Mouse (Mus musculus) olfactory bulb, adult 2 months (tissue): ENCODE results near the gene Vmn1r191. TPM values are rescaled to one million over a fixed set of nuclear protein-coding genes. Genes with fewer than 3 reads are reported as not detected.
"Not testable (repeated sequence)": the region's sequence is repeated elsewhere in the genome, so short reads cannot be mapped to it uniquely, and the experiment has no call there.

Experiments used
- H3K27ac ChIP-seq: fragments of 200-500 bp; 2 replicates; pipeline ENCODE4 v1.5.1; 2012; ENCODE audit warnings: low read depth, low read length; ENCODE audit not compliant: insufficient read depth
- H3K4me1 ChIP-seq: fragments of 200-500 bp; 2 replicates; pipeline ENCODE4 v1.6.1; 2012; ENCODE audit warnings: low read length; ENCODE audit not compliant: control insufficient read depth, insufficient read depth
- H3K4me3 ChIP-seq: fragments of 200-500 bp; 2 replicates; pipeline ENCODE4 v1.5.1; 2012; ENCODE audit warnings: mild to moderate bottlenecking, low read depth, low read length, moderate library complexity; ENCODE audit not compliant: insufficient read depth
- CTCF ChIP-seq: fragments of 200-500 bp; IDR thresholded peaks from 2 replicates; pipeline ENCODE4 v1.5.1; 2012; ENCODE audit warnings: low read depth, mild to moderate bottlenecking, low read length, moderate library complexity; ENCODE audit not compliant: insufficient read depth
- POLR2A ChIP-seq: fragments of 200-500 bp; IDR thresholded peaks from 2 replicates; pipeline ENCODE4 v1.6.1; 2012; ENCODE audit warnings: mild to moderate bottlenecking, low read depth, low read length, moderate library complexity; ENCODE audit not compliant: insufficient read depth
- WGBS: fragments of 180-500 bp; shearing (Covaris S2); methylation state at CpG from one replicate; pipeline ENCODE4 v1.1.7; 2018; 5-methylcytosine and 5-hydroxymethylcytosine counted together
- polyA plus RNA-seq: library from polyadenylated mRNA; stranded (reverse); fragments of >200 nt; gene quantifications from 2 replicates; pipeline ENCODE4 v1.2.4, GENCODE M21; 2012; ENCODE audit warnings: low replicate concordance; ENCODE audit not compliant: missing spikeins, insufficient read depth, insufficient read length

The Vmn1r191 gene
- polyA plus RNA-seq: not detected in 2 replicates

DNA sequence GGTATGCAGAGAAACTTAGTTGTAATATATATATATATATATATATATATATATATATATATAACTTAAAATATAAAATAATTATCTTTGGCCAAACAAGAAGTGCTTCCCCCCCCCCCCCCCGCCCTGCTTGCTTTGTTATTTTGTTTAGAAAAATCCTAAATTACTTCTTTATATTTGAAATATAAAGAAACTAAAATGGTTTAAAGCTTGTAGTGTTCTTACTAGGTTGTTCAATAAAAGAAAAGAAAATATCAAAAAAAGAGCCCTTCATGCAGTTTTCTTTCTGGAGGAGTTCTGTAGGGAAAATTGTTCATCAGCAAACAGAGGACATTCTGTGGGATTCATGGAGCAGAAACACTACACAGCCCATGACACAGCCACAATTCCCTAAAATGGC lies at the start of gene Vmn1r191:
Gene Vmn1r191, minus strand, starts transcription at position 101 of the 400 bp plus-strand sequence.
- TF ChIP-seq CTCF (no peak), POLR2A (no peak)
- WGBS: 44% methylated on average over 1 of the region's 1 CpGs
- Histone ChIP-seq H3K4me1 (no peaks in the 10 kb centered on the region), H3K4me3 (no peak within 1 kb of the TSS), H3K27ac (no peak within 1 kb of the TSS)

DNA sequence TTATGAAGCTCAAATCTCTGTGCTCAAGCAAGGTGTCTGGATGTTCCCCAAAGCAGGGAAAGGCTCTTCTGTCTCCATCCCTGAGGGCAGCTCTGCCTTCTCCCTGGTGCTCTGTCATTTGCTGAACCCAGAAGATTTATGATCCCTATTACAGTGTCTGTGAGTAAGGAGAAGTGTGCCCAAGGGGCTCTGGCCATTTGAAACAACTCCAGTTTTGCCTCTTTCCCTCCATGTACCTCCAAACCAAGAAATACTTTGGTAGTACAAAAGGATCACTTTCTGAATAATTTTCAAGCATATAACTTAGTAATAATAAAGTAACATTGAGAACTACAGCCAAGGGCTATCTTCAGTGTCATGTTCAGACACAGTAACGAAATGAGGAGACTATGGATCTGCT lies 39.3 kb upstream of the Vmn1r191 start, which contains the start of gene Vmn1r193:
Gene Vmn1r193, minus strand, starts transcription at position 101 of the 400 bp plus-strand sequence.
- H3K27ac ChIP-seq, H3K4me3 ChIP-seq, H3K4me1 ChIP-seq: not testable (repeated sequence)
- 78% methylated on average over 1 of the region's 1 CpGs for WGBS

DNA sequence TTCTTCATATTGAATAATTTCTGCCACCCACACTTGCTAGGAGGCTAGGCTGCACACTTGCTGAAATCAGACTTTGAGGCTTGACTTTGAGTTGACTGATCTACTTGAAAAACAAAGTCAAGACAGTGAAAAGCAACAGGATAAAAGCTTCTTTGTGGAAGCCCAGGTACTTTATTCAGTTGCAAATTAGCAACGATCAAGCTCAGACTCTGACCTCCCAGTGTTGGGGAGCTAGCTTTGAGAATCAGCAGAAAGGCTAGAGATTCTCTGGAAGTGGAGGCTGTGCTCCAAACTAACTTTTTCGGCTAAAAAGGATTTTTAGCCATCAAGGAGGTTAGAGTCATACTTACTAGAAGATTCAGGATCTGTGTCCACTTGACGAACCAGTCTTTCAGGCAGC lies 9.0 kb upstream of the Vmn1r191 start:
- H3K4me1 ChIP-seq, H3K27ac ChIP-seq, H3K4me3 ChIP-seq: not testable (repeated sequence)
- 70% methylated on average over 3 of the region's 3 CpGs for WGBS

DNA sequence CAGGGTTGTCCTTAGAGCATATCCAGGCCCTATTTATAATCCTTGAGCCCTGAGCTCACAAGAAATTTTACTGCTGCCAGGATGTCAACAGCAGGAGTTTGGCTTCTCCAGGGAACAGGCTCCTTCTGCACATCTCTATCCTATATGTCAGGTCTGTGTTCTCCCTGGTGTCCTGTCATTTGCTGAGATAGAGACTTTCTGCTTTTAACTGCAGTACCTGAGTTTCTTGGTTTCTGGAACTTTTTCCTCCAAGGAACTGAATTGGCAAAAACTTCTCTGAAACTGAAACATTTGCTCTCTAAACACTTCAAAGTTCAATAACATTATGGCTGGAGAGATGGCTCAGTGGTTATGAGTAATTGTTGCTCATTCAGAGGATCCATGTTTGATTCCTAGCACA lies 7.3 kb upstream of the Vmn1r191 start, which contains the start of gene Vmn1r192:
Gene Vmn1r192, minus strand, starts transcription at position 101 of the 400 bp plus-strand sequence.
- Histone ChIP-seq H3K4me3 (no peak within 1 kb of the TSS), H3K27ac (no peak within 1 kb of the TSS), H3K4me1 (no peaks in the 10 kb centered on the region)
- no peak for TF ChIP-seq CTCF
- no peak for TF ChIP-seq POLR2A

DNA sequence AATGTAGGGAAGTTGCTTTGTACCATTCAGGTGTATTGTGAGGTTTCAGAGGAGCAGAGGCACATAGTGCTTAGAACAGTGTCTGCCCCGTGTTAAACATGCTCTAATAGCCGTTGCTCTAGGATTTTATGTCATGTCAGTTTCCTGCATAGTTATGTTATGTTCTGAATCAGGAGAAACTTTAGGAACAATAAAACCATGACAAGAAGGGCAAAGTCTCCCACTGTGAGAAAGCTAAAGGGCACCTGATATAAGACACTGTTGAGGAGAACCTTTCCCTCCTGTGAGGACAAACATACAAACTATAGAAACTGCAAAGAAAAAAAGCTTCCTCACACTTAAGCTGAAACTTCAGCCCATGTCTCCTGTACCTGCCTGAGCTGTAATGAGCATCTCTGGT lies 6.6 kb upstream of the Vmn1r191 start:
- Histone ChIP-seq H3K4me3 (no peak overlapping the region), H3K4me1 (no peaks in the 10 kb centered on the region), H3K27ac (no peak overlapping the region)
- TF ChIP-seq CTCF (no peak), POLR2A (no peak)
- WGBS: 77% methylated on average over 2 of the region's 2 CpGs

DNA sequence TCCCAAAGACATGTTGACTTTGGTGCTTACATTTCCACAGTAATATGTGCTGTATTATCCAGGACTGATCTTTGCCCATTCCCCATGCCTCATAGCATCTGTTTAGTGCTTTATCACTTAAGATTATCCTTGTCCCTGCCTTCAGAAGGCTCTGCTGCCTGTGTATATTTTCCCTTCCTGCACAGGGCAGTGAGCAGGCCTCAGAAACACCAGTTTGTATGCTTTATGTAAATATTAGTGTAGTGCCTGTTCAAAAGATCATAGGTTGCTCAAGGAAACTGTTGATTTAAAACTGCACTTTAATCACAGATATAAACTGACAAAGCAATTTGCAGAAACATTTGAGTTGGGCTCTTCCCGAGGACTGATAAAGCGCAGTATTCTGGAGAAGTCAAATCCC lies 5.5 kb upstream of the Vmn1r191 start:
- no peak for TF ChIP-seq POLR2A
- no peak for TF ChIP-seq CTCF
- Histone ChIP-seq H3K4me1 (no peaks in the 10 kb centered on the region), H3K27ac (no peak overlapping the region), H3K4me3 (no peak overlapping the region)
- 89% methylated on average over 2 of the region's 2 CpGs for WGBS

DNA sequence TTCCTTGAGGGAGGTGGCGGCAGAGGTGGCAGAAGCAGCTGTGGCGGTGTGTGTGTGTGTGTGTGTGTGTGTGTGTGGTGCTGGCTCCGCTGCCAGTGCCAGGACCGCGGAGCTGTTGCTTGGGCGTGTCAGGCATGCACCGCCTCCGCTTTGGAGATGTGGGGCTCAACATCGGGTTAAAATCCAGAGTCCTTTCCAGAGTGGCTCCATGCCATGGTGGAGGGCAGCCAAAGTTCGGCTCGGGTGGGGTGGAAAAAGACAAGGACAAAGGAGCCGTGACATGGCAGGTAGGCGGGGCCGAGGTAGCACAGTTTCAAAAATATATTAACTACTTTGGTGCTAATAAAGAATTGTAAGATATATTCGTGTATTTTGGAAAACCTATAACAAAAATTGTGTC lies 15.4 kb downstream of the Vmn1r191 start:
- H3K4me3 ChIP-seq: no peak overlapping the region
- WGBS: 87% methylated on average over 15 of the region's 15 CpGs
- TF ChIP-seq POLR2A (no peak), CTCF (no peak)
- no peak overlapping the region for H3K27ac ChIP-seq
- no peaks in the 10 kb centered on the region for H3K4me1 ChIP-seq

DNA sequence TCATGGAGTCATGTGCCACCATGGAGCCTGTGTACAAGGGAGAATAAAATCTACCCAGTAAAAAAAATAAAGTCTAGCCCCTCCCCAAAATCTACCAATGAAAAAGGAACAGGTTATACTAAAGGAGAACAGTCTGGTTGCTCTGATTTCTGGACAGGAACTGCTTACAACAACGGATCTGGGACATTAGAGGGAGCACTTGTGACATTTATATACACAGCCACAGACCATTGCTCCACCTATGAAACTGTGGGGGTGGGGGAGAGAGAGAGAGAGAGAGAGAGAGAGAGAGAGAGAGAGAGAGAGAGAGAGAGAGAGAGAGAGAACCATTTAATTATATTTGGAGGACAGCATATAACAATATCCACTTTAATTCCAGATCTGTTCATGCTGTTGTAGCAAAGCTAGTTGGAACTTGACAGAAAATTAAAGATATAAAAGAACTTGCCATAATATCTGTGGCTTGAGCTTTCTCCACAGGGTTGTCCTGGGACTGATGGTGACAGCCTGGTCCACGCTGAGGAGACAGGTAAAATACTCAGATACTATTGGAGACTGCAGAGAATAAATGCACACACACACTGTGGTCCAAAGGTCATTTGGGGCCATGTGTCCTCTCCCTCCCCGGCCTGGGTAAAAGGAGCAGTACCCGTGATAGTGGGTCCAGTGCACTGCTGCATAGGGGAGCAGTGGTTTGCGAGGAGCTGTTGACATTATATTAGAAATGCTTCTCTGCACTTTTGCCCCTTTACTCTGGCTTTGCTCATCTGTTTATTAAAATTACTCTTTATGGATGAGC lies 47.1 kb downstream of the Vmn1r191 start:
- not testable (repeated sequence) for H3K4me1 ChIP-seq, H3K27ac ChIP-seq, H3K4me3 ChIP-seq
- 77% methylated on average over 5 of the region's 5 CpGs for WGBS

Other genes with a start within 250 kb of the Vmn1r191 start
- gene Zfp184, start 238.9 kb downstream of the Vmn1r191 start, polyA plus RNA-seq: not detected in 2 replicates
- not detected in 2 replicates for gene Pom121l2, start 202.8 kb downstream of the Vmn1r191 start, polyA plus RNA-seq
- 263 TPM in 1 of 2 replicates, not detected in the other for gene Prss16, start 174.2 kb downstream of the Vmn1r191 start, polyA plus RNA-seq
- gene Hist1h2ah, start 148.4 kb downstream of the Vmn1r191 start, polyA plus RNA-seq: not detected in 2 replicates
- not detected in 2 replicates for gene Hist1h2bk, start 148.1 kb downstream of the Vmn1r191 start, polyA plus RNA-seq
- not detected in 2 replicates for gene Hist1h4i, start 142.6 kb downstream of the Vmn1r191 start, polyA plus RNA-seq
- gene Hist1h2ag, start 141.0 kb downstream of the Vmn1r191 start, polyA plus RNA-seq: not detected in 2 replicates
- not detected in 2 replicates for gene Hist1h2bj, start 140.8 kb downstream of the Vmn1r191 start, polyA plus RNA-seq
- not detected in 2 replicates for gene Vmn1r188, start 99.5 kb downstream of the Vmn1r191 start, polyA plus RNA-seq
- not detected in 2 replicates for gene Vmn1r189, start 78.1 kb downstream of the Vmn1r191 start, polyA plus RNA-seq
- gene Vmn1r192, start 7.2 kb upstream of the Vmn1r191 start, polyA plus RNA-seq: not detected in 2 replicates
- gene Vmn1r193, start 39.2 kb upstream of the Vmn1r191 start, polyA plus RNA-seq: not detected in 2 replicates
- not detected in 2 replicates for gene Vmn1r194, start 60.2 kb upstream of the Vmn1r191 start, polyA plus RNA-seq
- gene Vmn1r195, start 86.6 kb upstream of the Vmn1r191 start, polyA plus RNA-seq: not detected in 2 replicates
- not detected in 2 replicates for gene Vmn1r196, start 106.0 kb upstream of the Vmn1r191 start, polyA plus RNA-seq
- not detected in 2 replicates for gene Vmn1r197, start 140.6 kb upstream of the Vmn1r191 start, polyA plus RNA-seq
- not detected in 2 replicates for gene Vmn1r198, start 166.4 kb upstream of the Vmn1r191 start, polyA plus RNA-seq
- not detected in 2 replicates for gene Vmn1r199, start 195.8 kb upstream of the Vmn1r191 start, polyA plus RNA-seq
- not detected in 2 replicates for gene Vmn1r200, start 206.4 kb upstream of the Vmn1r191 start, polyA plus RNA-seq